Mouse (Mus musculus): ENCODE results near the gene Olfr315.
A peak's percentile ranks its signal among the peaks of the same experiment; 100 is the strongest.
"Not testable (repeated sequence)": the region's sequence is repeated elsewhere in the genome, so short reads cannot be mapped to it uniquely, and the experiment has no call there.

The Olfr315 gene

GRCm38 (mm10) chr11:58772888-58773287 lies at the start of gene Olfr315:
Gene Olfr315 (plus strand): TSS chr11:58773188.
- DNase-seq (ENCODE audit: low read depth, low spot score), result no peak

GRCm38 (mm10) chr11:58723914-58724313 lies 49.1 kb upstream of the Olfr315 start, which contains the start of gene Olfr318:
Gene Olfr318 (minus strand): TSS chr11:58724014.
- DNase-seq (ENCODE audit: low read depth, low spot score), result no peak

- DNase-seq (ENCODE audit: low read depth, low spot score), result not testable (repeated sequence)
These were observed 44.9 kb upstream of the Olfr315 start for GRCm38 (mm10) chr11:58727896-58728650.

- peak; percentile 39 for DNase-seq (ENCODE audit: low read depth, low spot score)
These were observed 39.6 kb upstream of the Olfr315 start for GRCm38 (mm10) chr11:58733372-58733771.

- no peak for DNase-seq (ENCODE audit: low read depth, low spot score)
These were observed 34.2 kb upstream of the Olfr315 start, which contains the start of gene Olfr317 for GRCm38 (mm10) chr11:58738792-58739262. Gene Olfr317 (minus strand): TSS chr11:58739212.

- peak; percentile 47 for DNase-seq (ENCODE audit: low read depth, low spot score)
These were observed 21.9 kb upstream of the Olfr315 start for GRCm38 (mm10) chr11:58751096-58751495.

- DNase-seq (ENCODE audit: low read depth, low spot score), result no peak
These were observed 20.6 kb upstream of the Olfr315 start, which contains the start of gene Olfr316 for GRCm38 (mm10) chr11:58752434-58752833. Gene Olfr316 (plus strand): TSS chr11:58752734.

GRCm38 (mm10) chr11:58782480-58783089 lies 9.6 kb downstream of the Olfr315 start, which contains the start of gene Olfr314:
Gene Olfr314 (plus strand): TSS chr11:58782952.
- DNase-seq (ENCODE audit: low read depth, low spot score), result no peak

- DNase-seq (ENCODE audit: low read depth, low spot score), result no peak
These were observed 11.2 kb downstream of the Olfr315 start for GRCm38 (mm10) chr11:58784182-58784581.

GRCm38 (mm10) chr11:58787651-58788050 lies 14.7 kb downstream of the Olfr315 start:
- no peak for DNase-seq (ENCODE audit: low read depth, low spot score)

- no peak for DNase-seq (ENCODE audit: low read depth, low spot score)
These were observed 15.4 kb downstream of the Olfr315 start for GRCm38 (mm10) chr11:58788346-58788745.

- no peak for DNase-seq (ENCODE audit: low read depth, low spot score)
These were observed 16.5 kb downstream of the Olfr315 start for GRCm38 (mm10) chr11:58789532-58789931.

GRCm38 (mm10) chr11:58790053-58790452 lies 17.1 kb downstream of the Olfr315 start:
- no peak for DNase-seq (ENCODE audit: low read depth, low spot score)

- no peak for DNase-seq (ENCODE audit: low read depth, low spot score)
These were observed 17.7 kb downstream of the Olfr315 start for GRCm38 (mm10) chr11:58790646-58791045.

- DNase-seq (ENCODE audit: low read depth, low spot score), result no peak
These were observed 22.9 kb downstream of the Olfr315 start for GRCm38 (mm10) chr11:58795856-58796255.

GRCm38 (mm10) chr11:58796850-58797249 lies 23.9 kb downstream of the Olfr315 start:
- DNase-seq (ENCODE audit: low read depth, low spot score), result peak; percentile 69

GRCm38 (mm10) chr11:58799747-58800146 lies 26.8 kb downstream of the Olfr315 start:
- DNase-seq (ENCODE audit: low read depth, low spot score), result peak; percentile 19

GRCm38 (mm10) chr11:58801558-58802228 lies 28.7 kb downstream of the Olfr315 start, which contains the start of gene Fam183b:
Gene Fam183b (minus strand): TSS chr11:58801960.
- peak; percentile 34 for DNase-seq (ENCODE audit: low read depth, low spot score)

GRCm38 (mm10) chr11:58803871-58804270 lies 30.9 kb downstream of the Olfr315 start:
- no peak for DNase-seq (ENCODE audit: low read depth, low spot score)

GRCm38 (mm10) chr11:58804393-58804792 lies 31.4 kb downstream of the Olfr315 start:
- no peak for DNase-seq (ENCODE audit: low read depth, low spot score)

GRCm38 (mm10) chr11:58812001-58812400 lies 39.0 kb downstream of the Olfr315 start:
- DNase-seq (ENCODE audit: low read depth, low spot score), result no peak

- not testable (repeated sequence) for DNase-seq (ENCODE audit: low read depth, low spot score)
These were observed 41.7 kb downstream of the Olfr315 start, which contains the start of gene Olfr313 for GRCm38 (mm10) chr11:58814700-58815099. Gene Olfr313 (plus strand): TSS chr11:58815000.

All from telencephalon, adult 2 months (tissue).